In the genomic region with DNA sequence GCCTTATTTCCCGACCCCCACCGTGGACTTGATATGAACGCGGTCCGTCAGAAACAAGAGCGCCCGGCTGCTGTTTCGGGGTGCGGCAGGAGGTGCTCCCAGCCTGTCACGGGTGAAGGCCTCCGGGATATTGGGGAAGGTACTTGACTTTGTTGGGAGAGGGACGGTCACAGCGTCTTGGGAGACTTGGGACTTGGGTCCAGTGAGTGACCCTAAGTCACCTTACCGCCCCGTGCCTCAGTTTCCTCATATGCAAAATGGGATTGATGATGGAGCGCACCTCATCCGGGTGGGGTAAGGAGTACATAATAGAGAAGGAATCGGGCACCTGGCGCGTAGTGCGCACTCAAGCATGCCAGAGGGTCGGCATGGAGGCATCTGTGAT, we compare ENCODE assay signal across 9 mouse cellular contexts. TPM values are rescaled to one million over a fixed set of nuclear protein-coding genes. Genes with fewer than 3 reads are reported as not detected.
DNase-seq lines count a peak whose midpoint lies in the region; ATAC-seq and TF ChIP-seq lines count a peak whose summit lies in the region.
"Had no signal": no experiment of that assay in that cellular context is flagged by ENCODE, and none has a peak within 500 bp of the region (broad histone marks: within the 10 kb centered on the region; RNA-seq: fewer than 3 reads in every experiment).

No protein-coding gene starts in this region.

- no peak for TF ChIP-seq CTCF in intestine, postnatal 0 days (IDR thresholded peaks at IDR 0.05; ENCODE audit: low read depth)

- H3K27ac ChIP-seq in liver, embryonic 11.5 days (ENCODE audit: low read depth, low read length), result no peak overlapping the region
- H3K27ac ChIP-seq in forebrain, embryonic 14.5 days (ENCODE audit: low read depth, low read length), result no peak overlapping the region
- H3K27ac ChIP-seq in intestine, postnatal 0 days (ENCODE audit: low read depth, low read length), result no peak overlapping the region
- no peak overlapping the region for H3K27ac ChIP-seq in neural tube, embryonic 15.5 days (replicated peaks)

- WGBS in liver, embryonic 11.5 days, result 4% methylated on average over 22 of the region's 22 CpGs
- WGBS in forebrain, embryonic 14.5 days, result 1% methylated on average over 22 of the region's 22 CpGs
- WGBS in intestine, postnatal 0 days, result 12% methylated on average over 22 of the region's 22 CpGs
- WGBS in neural tube, embryonic 15.5 days, result 3% methylated on average over 22 of the region's 22 CpGs

- no peaks in the 10 kb centered on the region for H3K36me3 ChIP-seq in liver, embryonic 11.5 days (ENCODE audit: control insufficient read depth, insufficient read depth, low read length)
- no peaks in the 10 kb centered on the region for H3K36me3 ChIP-seq in forebrain, embryonic 14.5 days (ENCODE audit: control insufficient read depth, insufficient read depth, low read length)
- H3K36me3 ChIP-seq in intestine, postnatal 0 days (ENCODE audit: control insufficient read depth, insufficient read depth), result no peaks in the 10 kb centered on the region
- no peaks in the 10 kb centered on the region for H3K36me3 ChIP-seq in neural tube, embryonic 15.5 days

- no peak for ATAC-seq in liver, embryonic 11.5 days (replicated peaks; ENCODE audit: low FRiP score)
- ATAC-seq in forebrain, embryonic 14.5 days, result no peak; the same call in 1 of the 2 replicates
- ATAC-seq in intestine, postnatal 0 days, result no peak
- ATAC-seq in neural tube, embryonic 15.5 days (ENCODE audit: low FRiP score), result no peak

- H3K9ac ChIP-seq in liver, embryonic 11.5 days (ENCODE audit: low read depth, low read length), result no peak overlapping the region
- no peak overlapping the region for H3K9ac ChIP-seq in forebrain, embryonic 14.5 days (ENCODE audit: low read length)
- no peak overlapping the region for H3K9ac ChIP-seq in intestine, postnatal 0 days (ENCODE audit: low read depth, low read length)
- H3K9ac ChIP-seq in neural tube, embryonic 15.5 days (replicated peaks), result no peak overlapping the region

- no peak for DNase-seq in liver, embryonic 11.5 days (ENCODE audit: low spot score)
- no peak for DNase-seq in liver
- DNase-seq in forebrain, embryonic 14.5 days (ENCODE audit: low spot score), result no peak
- DNase-seq in c-Kit-positive CD71-positive TER-119-positive erythroid progenitor cells, embryonic 14.5 days (ENCODE audit: low spot score), result no peak
- no peak for DNase-seq in right cerebral cortex, adult 18-20 months
- no peak for DNase-seq in left cerebral cortex, adult 8-10 months (ENCODE audit: low spot score in 2 of 2)

- H3K9me3 ChIP-seq in liver, embryonic 11.5 days (ENCODE audit: control insufficient read depth, low read length), result no peaks in the 10 kb centered on the region
- H3K9me3 ChIP-seq in forebrain, embryonic 14.5 days (replicated peaks; ENCODE audit: control insufficient read depth, low read length), result no peaks in the 10 kb centered on the region
- no peaks in the 10 kb centered on the region for H3K9me3 ChIP-seq in intestine, postnatal 0 days (ENCODE audit: control insufficient read depth)
- H3K9me3 ChIP-seq in neural tube, embryonic 15.5 days (replicated peaks), result no peaks in the 10 kb centered on the region

- peak overlapping the region; percentile 37 for H3K4me2 ChIP-seq in liver, embryonic 11.5 days
- H3K4me2 ChIP-seq in forebrain, embryonic 14.5 days (ENCODE audit: low read length), result peak overlapping the region; percentile 34
- H3K4me2 ChIP-seq in intestine, postnatal 0 days (replicated peaks; ENCODE audit: low read depth), result peak overlapping the region; percentile 32; the same call in 1 of the 2 replicates
- peak overlapping the region; percentile 65 for H3K4me2 ChIP-seq in neural tube, embryonic 15.5 days

- 0 out of 2 replicates have a peak overlapping the region, but pooled peaks have one; percentile 3 for H3K4me3 ChIP-seq in liver, embryonic 11.5 days (ENCODE audit: low read depth, low read length)
- peak overlapping the region; percentile 11; the same call in 1 of the 2 replicates for H3K4me3 ChIP-seq in forebrain, embryonic 14.5 days (ENCODE audit: low read depth, low read length)
- H3K4me3 ChIP-seq in intestine, postnatal 0 days (ENCODE audit: low read depth, low read length), result no peak overlapping the region; the same call in 1 of the 2 replicates
- H3K4me3 ChIP-seq in neural tube, embryonic 15.5 days (replicated peaks), result peak overlapping the region; percentile 52
- H3K4me3 ChIP-seq: myocyte had no signal

- H3K4me1 ChIP-seq in liver, embryonic 11.5 days (replicated peaks; ENCODE audit: control insufficient read depth, insufficient read depth, low read length), result peaks cover 12% of the 10 kb centered on the region
- peaks cover 11% of the 10 kb centered on the region for H3K4me1 ChIP-seq in forebrain, embryonic 14.5 days (ENCODE audit: control insufficient read depth, insufficient read depth, low read length)
- H3K4me1 ChIP-seq in intestine, postnatal 0 days (replicated peaks; ENCODE audit: control insufficient read depth, insufficient read depth, low read length), result no peaks in the 10 kb centered on the region
- H3K4me1 ChIP-seq in neural tube, embryonic 15.5 days, result peaks cover 51% of the 10 kb centered on the region

- H3K27me3 ChIP-seq in liver, embryonic 11.5 days (replicated peaks; ENCODE audit: control insufficient read depth, insufficient read depth, low read length), result peaks cover 56% of the 10 kb centered on the region
- H3K27me3 ChIP-seq in forebrain, embryonic 14.5 days (replicated peaks; ENCODE audit: control insufficient read depth, insufficient read depth, low read length), result peaks cover 43% of the 10 kb centered on the region
- H3K27me3 ChIP-seq in intestine, postnatal 0 days (replicated peaks; ENCODE audit: control insufficient read depth, insufficient read depth, low read length), result peaks cover 47% of the 10 kb centered on the region
- H3K27me3 ChIP-seq in neural tube, embryonic 15.5 days (replicated peaks), result peaks cover 43% of the 10 kb centered on the region

RNA-seq across cellular contexts. Expression of a gene that starts 1.0 kb away (rescaled TPM):
- polyA plus RNA-seq in liver, embryonic 11.5 days (2014; fragmentation: Nextera tagmentation; extraction: Ambion mirVana), result 1.9 and 2.6 TPM in 2 replicates
- 46.8 and 67.8 TPM in 2 replicates for polyA plus RNA-seq in forebrain, embryonic 14.5 days (2014; fragmentation: Nextera tagmentation; extraction: Ambion mirVana)
- 15.2 and 16.2 TPM in 2 replicates for polyA plus RNA-seq in intestine, postnatal 0 days (2015; fragmentation: Nextera tagmentation; extraction: Ambion mirVana)
- polyA plus RNA-seq in neural tube, embryonic 15.5 days (2015; fragmentation: Nextera tagmentation; extraction: Ambion mirVana), result 357 and 417 TPM in 2 replicates
- total RNA-seq in left cerebral cortex, adult 8-10 months (2022), result 100 to 1,000 TPM; 162 to 173 (median 169) TPM
- polyA plus RNA-seq: myocyte had no signal

RNA-seq across cellular contexts. Expression of a gene that starts 4.8 kb away (rescaled TPM):
- polyA plus RNA-seq in liver, embryonic 11.5 days (2014; fragmentation: Nextera tagmentation; extraction: Ambion mirVana), result 23.5 and 35.8 TPM in 2 replicates
- 9.4 and 12.3 TPM in 2 replicates for polyA plus RNA-seq in forebrain, embryonic 14.5 days (2014; fragmentation: Nextera tagmentation; extraction: Ambion mirVana)
- 78.9 and 83.1 TPM in 2 replicates for polyA plus RNA-seq in intestine, postnatal 0 days (2015; fragmentation: Nextera tagmentation; extraction: Ambion mirVana)
- polyA plus RNA-seq in neural tube, embryonic 15.5 days (2015; fragmentation: Nextera tagmentation; extraction: Ambion mirVana), result 26.8 and 36.9 TPM in 2 replicates
- 100 to 1,000 TPM in 2 of 4 experiments, 10 to 100 TPM in 2; 57.6 to 144 (median 110) TPM for total RNA-seq in left cerebral cortex, adult 8-10 months (2022)

RNA-seq across cellular contexts. Expression of a gene that starts 6.9 kb away (rescaled TPM):
- 0.30 and 0.45 TPM in 2 replicates for polyA plus RNA-seq in liver, embryonic 11.5 days (2014; fragmentation: Nextera tagmentation; extraction: Ambion mirVana)
- polyA plus RNA-seq in forebrain, embryonic 14.5 days (2014; fragmentation: Nextera tagmentation; extraction: Ambion mirVana), result 0.08 and 0.15 TPM in 2 replicates
- 0.70 and 0.78 TPM in 2 replicates for polyA plus RNA-seq in intestine, postnatal 0 days (2015; fragmentation: Nextera tagmentation; extraction: Ambion mirVana)
- 1.3 and 1.7 TPM in 2 replicates for polyA plus RNA-seq in neural tube, embryonic 15.5 days (2015; fragmentation: Nextera tagmentation; extraction: Ambion mirVana)
- 10 to 100 TPM; 35.0 to 50.6 (median 40.8) TPM for total RNA-seq in left cerebral cortex, adult 8-10 months (2022)
- polyA plus RNA-seq: myocyte had no signal

RNA-seq across cellular contexts. Expression of a gene that starts 10.0 kb away (rescaled TPM):
- polyA plus RNA-seq in liver, embryonic 11.5 days (2014; fragmentation: Nextera tagmentation; extraction: Ambion mirVana), result 28.1 and 31.1 TPM in 2 replicates
- polyA plus RNA-seq in forebrain, embryonic 14.5 days (2014; fragmentation: Nextera tagmentation; extraction: Ambion mirVana), result 17.2 and 18.4 TPM in 2 replicates
- polyA plus RNA-seq in intestine, postnatal 0 days (2015; fragmentation: Nextera tagmentation; extraction: Ambion mirVana), result 18.2 and 19.3 TPM in 2 replicates
- polyA plus RNA-seq in neural tube, embryonic 15.5 days (2015; fragmentation: Nextera tagmentation; extraction: Ambion mirVana), result 22.2 and 27.8 TPM in 2 replicates
- 10 to 100 TPM; 25.8 to 33.5 (median 30.0) TPM for total RNA-seq in left cerebral cortex, adult 8-10 months (2022)

RNA-seq across cellular contexts. Expression of a gene that starts 24.3 kb away (rescaled TPM):
- polyA plus RNA-seq in liver, embryonic 11.5 days (2014; fragmentation: Nextera tagmentation; extraction: Ambion mirVana), result 1.2 and 1.7 TPM in 2 replicates
- not detected in 2 replicates for polyA plus RNA-seq in forebrain, embryonic 14.5 days (2014; fragmentation: Nextera tagmentation; extraction: Ambion mirVana)
- 40.4 and 48.0 TPM in 2 replicates for polyA plus RNA-seq in intestine, postnatal 0 days (2015; fragmentation: Nextera tagmentation; extraction: Ambion mirVana)
- polyA plus RNA-seq in neural tube, embryonic 15.5 days (2015; fragmentation: Nextera tagmentation; extraction: Ambion mirVana), result 0.79 and 14.6 TPM in 2 replicates
- total RNA-seq in left cerebral cortex, adult 8-10 months (2022), result 1 to 10 TPM in 3 of 4 experiments, under 1 TPM in 1; 0.75 to 2.1 (median 1.2) TPM
